Mouse (Mus musculus): ENCODE results near the gene Srrm4. TPM values are rescaled to one million over a fixed set of nuclear protein-coding genes. Genes with fewer than 3 reads are reported as not detected.

Gene Srrm4
- polyA plus RNA-seq, 1 experiment: 0.06 TPM

- Histone ChIP-seq H3K27ac (ENCODE audit: insufficient read depth, low read depth, low read length) (no peak overlapping the region), H3K4me3 (ENCODE audit: low read depth, low read length) (peak overlapping the region; percentile 28), H3K27me3 (ENCODE audit: control insufficient read depth, insufficient read depth, low read length) (no peaks in the 10 kb centered on the region; the same call in 1 of the 2 replicates), H3K4me1 (ENCODE audit: control insufficient read depth, insufficient read depth, insufficient read length, low read length) (no peaks in the 10 kb centered on the region), H3K36me3 (ENCODE audit: control insufficient read depth, insufficient read depth, low read length) (no peaks in the 10 kb centered on the region)
- WGBS: 3% methylated on average over 27 of the region's 27 CpGs
- no peak for TF ChIP-seq POLR2A (IDR thresholded peaks at IDR 0.05; ENCODE audit: low read depth, low read length)
- peak; percentile 15; the same call in 1 of the 2 replicates for TF ChIP-seq CTCF (IDR thresholded peaks at IDR 0.05; ENCODE audit: extremely low read depth, insufficient read length, insufficient replicate concordance, low read depth, low read length)
These were observed 138.2 kb downstream of the Srrm4 start for GRCm38 (mm10) chr5:116453401-116453851.

- WGBS: 70% methylated on average over 8 of the region's 8 CpGs
- H3K36me3 ChIP-seq (ENCODE audit: control insufficient read depth, insufficient read depth, low read length): no peaks in the 10 kb centered on the region
- TF ChIP-seq POLR2A (IDR thresholded peaks at IDR 0.05; ENCODE audit: low read depth, low read length): no peak
- TF ChIP-seq CTCF (IDR thresholded peaks at IDR 0.05; ENCODE audit: extremely low read depth, insufficient read length, insufficient replicate concordance, low read depth, low read length): no peak
- no peaks in the 10 kb centered on the region for H3K4me1 ChIP-seq (ENCODE audit: control insufficient read depth, insufficient read depth, insufficient read length, low read length)
- no peaks in the 10 kb centered on the region for H3K27me3 ChIP-seq (ENCODE audit: control insufficient read depth, insufficient read depth, low read length)
- H3K4me3 ChIP-seq (ENCODE audit: low read depth, low read length): no peak overlapping the region
- no peak overlapping the region for H3K27ac ChIP-seq (ENCODE audit: insufficient read depth, low read depth, low read length)
These were observed 140.7 kb downstream of the Srrm4 start for GRCm38 (mm10) chr5:116450901-116451300.

GRCm38 (mm10) chr5:116449522-116450225 is 141.9 kb downstream of the Srrm4 start:
- H3K4me3 ChIP-seq (ENCODE audit: low read depth, low read length): no peak overlapping the region
- H3K4me1 ChIP-seq (ENCODE audit: control insufficient read depth, insufficient read depth, insufficient read length, low read length): no peaks in the 10 kb centered on the region
- TF ChIP-seq POLR2A (IDR thresholded peaks at IDR 0.05; ENCODE audit: low read depth, low read length) (no peak), CTCF (IDR thresholded peaks at IDR 0.05; ENCODE audit: extremely low read depth, insufficient read length, insufficient replicate concordance, low read depth, low read length) (no peak)
- WGBS: 43% methylated on average over 8 of the region's 8 CpGs
- no peak overlapping the region for H3K27ac ChIP-seq (ENCODE audit: insufficient read depth, low read depth, low read length)
- no peaks in the 10 kb centered on the region for H3K27me3 ChIP-seq (ENCODE audit: control insufficient read depth, insufficient read depth, low read length)
- no peaks in the 10 kb centered on the region for H3K36me3 ChIP-seq (ENCODE audit: control insufficient read depth, insufficient read depth, low read length)

- Histone ChIP-seq H3K27me3 (ENCODE audit: control insufficient read depth, insufficient read depth, low read length) (no peaks in the 10 kb centered on the region), H3K36me3 (ENCODE audit: control insufficient read depth, insufficient read depth, low read length) (no peaks in the 10 kb centered on the region), H3K4me3 (ENCODE audit: low read depth, low read length) (no peak overlapping the region), H3K4me1 (ENCODE audit: control insufficient read depth, insufficient read depth, insufficient read length, low read length) (no peaks in the 10 kb centered on the region), H3K27ac (ENCODE audit: insufficient read depth, low read depth, low read length) (no peak overlapping the region)
- WGBS: 2% methylated on average over 10 of the region's 11 CpGs
- TF ChIP-seq POLR2A (IDR thresholded peaks at IDR 0.05; ENCODE audit: low read depth, low read length) (no peak), CTCF (IDR thresholded peaks at IDR 0.05; ENCODE audit: extremely low read depth, insufficient read length, insufficient replicate concordance, low read depth, low read length) (no peak)
These were observed 143.0 kb downstream of the Srrm4 start for GRCm38 (mm10) chr5:116448409-116449191.

GRCm38 (mm10) chr5:116447821-116448350 is 143.7 kb downstream of the Srrm4 start:
- Histone ChIP-seq H3K27ac (ENCODE audit: insufficient read depth, low read depth, low read length) (no peak overlapping the region), H3K4me1 (ENCODE audit: control insufficient read depth, insufficient read depth, insufficient read length, low read length) (no peaks in the 10 kb centered on the region), H3K4me3 (ENCODE audit: low read depth, low read length) (no peak overlapping the region), H3K36me3 (ENCODE audit: control insufficient read depth, insufficient read depth, low read length) (no peaks in the 10 kb centered on the region), H3K27me3 (ENCODE audit: control insufficient read depth, insufficient read depth, low read length) (no peaks in the 10 kb centered on the region)
- TF ChIP-seq POLR2A (IDR thresholded peaks at IDR 0.05; ENCODE audit: low read depth, low read length): no peak
- no peak for TF ChIP-seq CTCF (IDR thresholded peaks at IDR 0.05; ENCODE audit: extremely low read depth, insufficient read length, insufficient replicate concordance, low read depth, low read length)
- WGBS: 32% methylated on average over 11 of the region's 11 CpGs

GRCm38 (mm10) chr5:116446552-116446951 is 145.1 kb downstream of the Srrm4 start:
- no peak overlapping the region for H3K27ac ChIP-seq (ENCODE audit: insufficient read depth, low read depth, low read length)
- no peak for TF ChIP-seq CTCF (IDR thresholded peaks at IDR 0.05; ENCODE audit: extremely low read depth, insufficient read length, insufficient replicate concordance, low read depth, low read length)
- TF ChIP-seq POLR2A (IDR thresholded peaks at IDR 0.05; ENCODE audit: low read depth, low read length): no peak
- H3K4me3 ChIP-seq (ENCODE audit: low read depth, low read length): no peak overlapping the region
- no peaks in the 10 kb centered on the region for H3K36me3 ChIP-seq (ENCODE audit: control insufficient read depth, insufficient read depth, low read length)
- no peaks in the 10 kb centered on the region for H3K27me3 ChIP-seq (ENCODE audit: control insufficient read depth, insufficient read depth, low read length)
- WGBS: 47% methylated on average over 23 of the region's 23 CpGs
- H3K4me1 ChIP-seq (ENCODE audit: control insufficient read depth, insufficient read depth, insufficient read length, low read length): no peaks in the 10 kb centered on the region

Data from small intestine, adult 2 months (tissue).